Mouse (Mus musculus) heart, postnatal 0 days (tissue): Measurements from ENCODE around the gene Pmm1.

Experiments used
- CTCF ChIP-seq: IDR thresholded peaks from 2 replicates; pipeline ENCODE4 v1.5.1; 2016; ENCODE audit warnings: antibody characterized with exemption, control low read depth, low read depth
- EP300 ChIP-seq: IDR thresholded peaks from 2 replicates; pipeline ENCODE4 v1.6.1; 2016; ENCODE audit warnings: antibody characterized with exemption, low read depth

- TF ChIP-seq CTCF (no peak), EP300 (no peak)
Observed at GRCm38 (mm10) chr15:81926446-81926822, 34.3 kb downstream of the Pmm1 start.
